Mouse (Mus musculus) liver (tissue): ENCODE data around the gene Olfr1013.

Experiments
- DNase-seq: peaks from one replicate; pipeline ENCODE4 v3.0.0-alpha.2; 2020; ENCODE audit warnings: mixed read lengths

Olfr1013 gene

GRCm38 (mm10) chr2:85766798-85767197, at the start of gene Olfr1013:
Olfr1013 (plus strand) TSS chr2:85767098.
- no peak for DNase-seq

- DNase-seq, result no peak
Measured at GRCm38 (mm10) chr2:85725793-85726192, 41.1 kb upstream of the Olfr1013 start.

DNA sequence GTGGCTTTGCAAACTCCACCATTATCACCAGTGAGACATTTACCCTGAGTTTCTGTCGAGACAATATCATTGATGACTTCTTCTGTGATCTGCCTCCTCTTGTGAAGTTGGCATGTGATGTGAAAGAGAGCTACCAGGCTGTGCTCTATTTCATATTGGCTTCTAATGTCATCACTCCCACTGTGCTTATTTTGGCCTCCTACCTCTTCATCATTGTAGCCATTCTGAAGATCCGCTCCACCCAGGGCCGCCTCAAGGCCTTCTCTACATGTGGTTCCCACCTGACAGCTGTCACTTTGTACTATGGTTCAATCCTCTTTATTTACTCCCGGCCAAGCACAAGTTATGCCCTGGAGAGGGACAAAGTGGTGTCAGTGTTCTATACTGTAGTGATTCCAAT, 13.1 kb upstream of the Olfr1013 start:
- DNase-seq, result no peak

- no peak for DNase-seq
Measured at GRCm38 (mm10) chr2:85762666-85763065, 4.2 kb upstream of the Olfr1013 start, which contains the start of gene Olfr1012. Olfr1012 (minus strand) TSS chr2:85762766.

GRCm38 (mm10) chr2:85772413-85772812, 5.5 kb downstream of the Olfr1013 start, which contains the start of gene Olfr1014:
Olfr1014 (plus strand) TSS chr2:85772713.
- no peak for DNase-seq

GRCm38 (mm10) chr2:85781717-85782116, 14.8 kb downstream of the Olfr1013 start, which contains the start of gene Olfr1015:
Olfr1015 (plus strand) TSS chr2:85782017.
- no peak for DNase-seq

DNA sequence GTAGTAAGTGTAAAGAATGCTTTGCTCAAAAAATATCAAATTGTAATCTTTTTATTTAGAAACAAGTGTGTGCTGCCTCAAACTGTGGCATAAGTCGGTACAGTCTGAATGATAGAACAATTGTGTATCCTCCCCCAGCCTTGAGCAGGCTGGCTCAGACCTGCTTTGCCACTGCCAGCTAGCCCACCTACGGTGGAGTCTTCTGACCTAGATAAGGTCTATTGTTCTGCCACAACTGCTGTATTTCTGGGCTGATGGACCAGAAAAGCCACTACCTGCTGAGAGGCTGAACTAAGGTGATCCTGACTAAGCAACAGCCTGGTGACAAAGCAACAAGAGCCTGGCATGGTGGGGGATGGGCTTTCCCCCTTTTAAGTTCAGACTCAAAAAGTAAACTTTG, 25.4 kb downstream of the Olfr1013 start:
- DNase-seq, result no peak

- no peak for DNase-seq
Measured at GRCm38 (mm10) chr2:85802444-85802843, 35.5 kb downstream of the Olfr1013 start, which contains the start of gene Olfr1016. Olfr1016 (minus strand) TSS chr2:85802544.

DNA sequence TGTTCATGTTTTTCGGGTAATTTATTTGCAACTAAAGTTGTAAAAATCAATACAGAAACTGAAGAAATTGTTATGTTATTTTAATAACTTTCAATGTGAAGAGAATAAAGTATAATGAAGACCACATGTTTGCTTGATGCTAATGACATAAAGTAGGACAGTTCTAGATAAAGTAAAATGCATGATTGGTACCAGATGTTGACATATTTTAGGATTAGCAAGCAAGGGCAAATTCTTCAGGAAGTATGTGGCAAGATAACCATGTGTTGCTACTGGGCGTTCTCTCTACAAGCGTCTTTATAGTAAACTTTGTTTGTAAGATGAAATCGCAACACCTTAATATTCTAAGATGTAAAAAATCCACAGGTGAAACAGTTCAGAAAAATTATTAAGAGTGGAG, 37.6 kb downstream of the Olfr1013 start:
- no peak for DNase-seq

DNA sequence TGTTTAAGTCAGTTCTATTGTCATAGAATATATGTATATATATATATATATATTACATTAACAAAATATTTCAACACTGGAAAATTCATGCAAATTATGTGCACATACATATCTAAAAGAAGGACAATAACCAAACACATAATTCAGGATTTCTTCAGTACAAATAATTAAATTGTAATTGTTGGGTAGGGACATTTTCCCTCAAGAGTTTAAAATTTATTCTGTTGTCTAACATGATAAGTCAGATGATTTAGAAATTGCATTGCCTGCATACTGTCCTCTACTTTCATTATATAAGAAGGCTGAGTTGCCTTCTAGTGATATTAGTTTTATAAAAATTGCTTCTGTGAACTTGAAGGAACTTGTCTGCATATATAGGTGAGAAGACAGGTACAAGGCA, 51.3 kb downstream of the Olfr1013 start, which contains the start of gene Olfr1018:
Gene Olfr1018 (plus strand): TSS at position 301 of the 400 bp plus-strand sequence.
- no peak for DNase-seq
